Mouse (Mus musculus): Measurements from ENCODE around the gene Neo1. TPM values are rescaled to one million over a fixed set of nuclear protein-coding genes. Genes with fewer than 3 reads are reported as not detected.

The Neo1 gene
- polyA plus RNA-seq, 1 experiment from 2014 or later: 44.1 TPM

DNA sequence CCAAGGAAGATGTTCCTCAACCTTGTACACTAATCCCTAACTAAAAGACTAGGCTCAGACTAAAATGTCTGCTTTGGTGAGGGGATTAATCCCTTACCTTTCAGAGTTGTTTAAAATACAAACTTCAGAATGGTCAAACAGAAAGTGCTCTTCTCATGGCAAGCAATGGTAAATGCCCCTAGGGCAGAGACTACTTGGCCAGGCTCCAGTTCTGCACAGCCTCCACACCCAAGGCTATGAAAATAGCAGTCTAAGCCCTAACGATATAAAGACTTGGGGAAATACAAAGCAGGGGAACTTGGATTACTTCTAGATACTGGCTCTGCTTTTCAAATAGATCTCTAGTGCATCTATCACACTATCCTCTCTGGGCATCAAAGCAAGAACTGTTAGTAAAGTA, 153.6 kb downstream of the Neo1 start:
- H3K36me3 ChIP-seq: peaks cover 32% of the 10 kb centered on the region
- WGBS: 60% methylated on average over 1 of the region's 1 CpGs

DNA sequence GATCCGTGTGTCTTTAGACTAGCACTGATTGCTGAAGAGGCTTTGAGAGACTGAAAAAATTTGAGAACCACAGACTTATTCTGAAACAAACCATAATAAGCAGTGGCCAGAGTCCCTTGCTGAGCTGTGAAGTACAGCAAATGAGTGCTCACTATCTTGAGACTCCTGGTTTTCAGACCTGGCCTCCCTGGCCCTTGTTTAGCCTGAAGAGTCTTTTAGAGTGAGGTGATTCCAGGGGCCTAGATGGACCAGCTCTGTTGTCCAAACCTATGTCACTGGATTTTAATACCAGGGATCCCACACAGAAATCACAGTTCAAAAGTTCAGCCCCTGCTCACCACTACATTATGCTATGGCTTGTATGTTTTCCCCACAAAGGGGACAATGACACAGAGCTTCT, 156.4 kb downstream of the Neo1 start:
- H3K27ac ChIP-seq (replicated peaks): no peak overlapping the region
- no peak overlapping the region for H3K9ac ChIP-seq (replicated peaks)
- no peaks in the 10 kb centered on the region for H3K9me3 ChIP-seq (replicated peaks)
- H3K36me3 ChIP-seq: peaks cover 39% of the 10 kb centered on the region
- H3K4me3 ChIP-seq (replicated peaks): no peak overlapping the region
- no peaks in the 10 kb centered on the region for H3K4me1 ChIP-seq
- no peak for ATAC-seq (ENCODE audit: low FRiP score)
- H3K27me3 ChIP-seq (replicated peaks): no peaks in the 10 kb centered on the region
- no peak overlapping the region for H3K4me2 ChIP-seq
- 84% methylated on average over 1 of the region's 1 CpGs for WGBS

More for the DNA sequence above, 153.6 kb downstream of the Neo1 start:
- Histone ChIP-seq H3K9me3 (replicated peaks) (no peaks in the 10 kb centered on the region), H3K4me2 (no peak overlapping the region), H3K9ac (replicated peaks) (no peak overlapping the region), H3K27ac (replicated peaks) (no peak overlapping the region), H3K4me1 (no peaks in the 10 kb centered on the region), H3K27me3 (replicated peaks) (no peaks in the 10 kb centered on the region), H3K4me3 (replicated peaks) (no peak overlapping the region)
- ATAC-seq (ENCODE audit: low FRiP score): no peak

DNA sequence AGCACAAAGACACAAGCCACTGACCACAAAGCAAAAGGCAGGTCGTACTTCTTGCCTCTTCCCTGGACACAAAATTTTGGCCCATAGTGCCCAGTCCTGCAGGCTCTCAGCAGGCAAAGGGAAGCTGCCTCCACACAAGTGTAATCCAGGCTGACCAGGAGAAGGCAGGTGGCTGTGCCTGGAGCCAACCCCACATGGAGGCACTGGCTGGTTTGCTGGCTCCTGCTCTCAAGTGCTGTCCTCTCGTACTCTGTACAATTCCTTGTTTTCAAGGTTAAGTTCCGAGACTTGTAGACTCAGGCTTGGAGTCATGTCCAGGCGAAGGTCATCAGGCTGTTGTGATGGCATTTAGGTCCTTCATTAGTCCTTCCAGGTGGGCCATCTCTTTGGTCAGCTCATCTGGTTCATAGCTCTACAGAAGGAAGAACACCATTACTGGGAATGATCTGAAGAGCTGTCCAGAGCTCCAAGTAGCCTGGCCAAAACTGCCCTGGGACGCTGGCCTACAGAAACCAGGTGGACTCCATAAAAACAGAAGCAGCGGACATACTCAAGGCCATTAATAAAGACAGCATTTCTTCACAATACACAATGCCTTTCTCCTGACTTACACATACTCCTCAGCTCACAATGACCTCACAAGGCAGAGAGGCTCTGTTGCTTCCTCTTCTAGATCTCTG, 159.2 kb downstream of the Neo1 start:
- ATAC-seq (ENCODE audit: low FRiP score): no peak
- Histone ChIP-seq H3K27me3 (replicated peaks) (no peaks in the 10 kb centered on the region), H3K9me3 (replicated peaks) (no peaks in the 10 kb centered on the region), H3K36me3 (peaks cover 39% of the 10 kb centered on the region), H3K9ac (replicated peaks) (no peak overlapping the region), H3K27ac (replicated peaks) (no peak overlapping the region), H3K4me3 (replicated peaks) (no peak overlapping the region), H3K4me2 (no peak overlapping the region), H3K4me1 (no peaks in the 10 kb centered on the region)
- WGBS: 95% methylated on average over 6 of the region's 6 CpGs

DNA sequence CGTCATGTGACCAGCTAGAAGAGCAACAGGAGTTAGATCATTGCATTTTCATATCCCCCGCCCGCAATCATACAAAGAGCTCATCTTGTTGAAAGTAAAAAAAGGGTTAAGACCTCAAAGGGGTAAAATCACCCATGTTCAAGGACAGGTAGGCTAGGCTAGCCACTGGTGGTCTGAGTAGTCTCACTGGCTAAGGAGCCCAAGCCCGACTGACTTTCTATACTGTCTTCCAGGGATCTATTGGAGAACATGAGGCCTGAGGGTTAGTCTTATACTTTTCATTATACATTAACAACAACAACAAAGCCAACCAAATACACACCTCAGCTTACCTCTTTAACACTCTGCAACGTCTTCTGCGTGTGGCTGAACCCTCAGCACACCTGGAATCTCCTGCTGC, 160.8 kb downstream of the Neo1 start:
- Histone ChIP-seq H3K27me3 (replicated peaks) (no peaks in the 10 kb centered on the region), H3K9ac (replicated peaks) (no peak overlapping the region), H3K9me3 (replicated peaks) (no peaks in the 10 kb centered on the region), H3K4me1 (no peaks in the 10 kb centered on the region), H3K27ac (replicated peaks) (no peak overlapping the region), H3K36me3 (peaks cover 32% of the 10 kb centered on the region), H3K4me3 (replicated peaks) (no peak overlapping the region), H3K4me2 (no peak overlapping the region)
- no peak for ATAC-seq (ENCODE audit: low FRiP score)
- WGBS: 97% methylated on average over 6 of the region's 6 CpGs

DNA sequence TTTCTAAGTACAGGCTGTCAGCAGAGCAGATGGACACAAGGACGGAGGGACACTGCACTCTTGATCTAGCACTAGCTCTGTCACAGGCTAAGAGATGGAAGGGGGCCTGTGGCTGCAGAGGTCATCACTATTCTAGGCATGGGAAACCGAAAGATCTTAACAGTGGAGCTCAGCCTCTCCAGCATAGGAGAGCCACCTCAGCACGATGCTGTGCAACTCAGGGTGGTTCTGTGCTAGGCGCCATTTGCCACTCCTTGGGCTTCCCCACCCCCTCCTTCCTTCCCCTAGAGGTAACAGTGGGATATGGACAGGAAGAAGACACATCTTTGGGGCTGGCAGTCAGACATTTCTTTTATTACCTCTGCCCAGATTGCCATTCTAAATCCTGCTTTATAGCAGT, 161.9 kb downstream of the Neo1 start:
- Histone ChIP-seq H3K4me1 (no peaks in the 10 kb centered on the region), H3K9ac (replicated peaks) (no peak overlapping the region), H3K4me2 (no peak overlapping the region), H3K36me3 (peaks cover 23% of the 10 kb centered on the region), H3K27me3 (replicated peaks) (no peaks in the 10 kb centered on the region), H3K27ac (replicated peaks) (no peak overlapping the region), H3K4me3 (replicated peaks) (no peak overlapping the region), H3K9me3 (replicated peaks) (no peaks in the 10 kb centered on the region)
- 82% methylated on average over 4 of the region's 4 CpGs for WGBS
- ATAC-seq (ENCODE audit: low FRiP score): no peak

DNA sequence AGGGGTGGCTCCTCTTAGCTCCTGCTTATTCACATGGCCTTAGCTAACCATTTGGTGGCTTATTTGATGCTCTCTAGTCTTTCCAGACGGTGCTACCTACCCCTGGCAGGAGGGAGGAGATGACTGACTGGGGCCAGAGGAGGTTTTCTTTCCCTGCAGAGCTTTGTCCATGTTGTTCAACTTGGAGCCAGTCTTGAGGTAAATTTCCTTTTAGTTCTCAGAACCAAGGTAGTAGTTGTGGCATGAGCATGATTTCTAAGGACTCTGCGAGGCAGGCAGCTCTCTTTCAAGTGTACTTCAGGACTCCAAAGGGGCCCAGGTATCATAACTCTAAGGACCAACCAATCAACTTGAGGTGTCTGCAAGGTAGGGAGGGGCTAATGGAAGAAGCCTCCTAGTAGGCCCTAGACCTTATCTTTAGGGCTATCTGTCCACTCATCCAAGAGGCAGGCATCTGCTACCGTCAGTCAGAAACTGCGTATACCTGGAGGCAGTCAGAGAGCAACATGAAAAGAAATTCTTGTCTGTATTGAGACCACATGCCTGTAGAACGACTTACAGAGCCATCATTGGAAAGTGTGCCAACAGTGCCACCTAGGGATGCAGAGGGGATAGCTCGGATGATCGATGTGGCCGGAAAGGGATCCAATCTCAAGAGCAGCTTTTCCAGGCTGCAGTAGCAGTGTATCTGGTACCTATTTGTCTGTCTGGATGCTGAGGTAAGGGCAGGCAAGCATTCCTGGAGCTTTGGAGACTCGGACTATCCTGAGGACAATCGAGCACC, 162.5 kb downstream of the Neo1 start:
- Histone ChIP-seq H3K27ac (replicated peaks) (no peak overlapping the region), H3K27me3 (replicated peaks) (no peaks in the 10 kb centered on the region), H3K4me3 (replicated peaks) (no peak overlapping the region), H3K9me3 (replicated peaks) (no peaks in the 10 kb centered on the region), H3K4me1 (no peaks in the 10 kb centered on the region), H3K4me2 (no peak overlapping the region), H3K9ac (replicated peaks) (no peak overlapping the region), H3K36me3 (peaks cover 23% of the 10 kb centered on the region)
- ATAC-seq (ENCODE audit: low FRiP score): peak; percentile 69
- WGBS: 48% methylated on average over 10 of the region's 10 CpGs

DNA sequence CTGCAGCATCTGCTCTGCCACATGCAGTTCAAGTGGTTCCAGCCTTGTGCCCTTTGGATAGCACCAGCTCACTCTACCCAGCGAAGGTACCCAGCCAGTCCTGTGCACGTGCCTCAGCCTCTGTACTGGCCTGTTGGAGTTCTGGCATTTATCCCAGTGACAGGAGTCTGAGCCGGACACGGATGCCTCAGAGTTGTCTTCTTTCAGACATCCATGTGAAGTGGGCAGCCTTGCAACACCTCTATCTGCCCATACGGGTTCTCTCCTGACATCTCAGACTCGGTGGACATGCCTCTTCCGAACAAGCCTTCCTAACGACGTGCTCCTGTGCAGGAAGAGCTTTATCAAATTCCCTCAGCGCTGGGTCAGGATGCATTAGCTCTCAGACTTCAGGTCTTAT, 165.1 kb downstream of the Neo1 start:
- H3K27me3 ChIP-seq (replicated peaks): no peaks in the 10 kb centered on the region
- no peak overlapping the region for H3K9ac ChIP-seq (replicated peaks)
- H3K27ac ChIP-seq (replicated peaks): no peak overlapping the region
- 82% methylated on average over 10 of the region's 10 CpGs for WGBS
- no peak for ATAC-seq (ENCODE audit: low FRiP score)
- H3K36me3 ChIP-seq: peaks cover 5% of the 10 kb centered on the region
- H3K4me3 ChIP-seq (replicated peaks): no peak overlapping the region
- H3K4me2 ChIP-seq: no peak overlapping the region
- no peaks in the 10 kb centered on the region for H3K9me3 ChIP-seq (replicated peaks)
- no peaks in the 10 kb centered on the region for H3K4me1 ChIP-seq

DNA sequence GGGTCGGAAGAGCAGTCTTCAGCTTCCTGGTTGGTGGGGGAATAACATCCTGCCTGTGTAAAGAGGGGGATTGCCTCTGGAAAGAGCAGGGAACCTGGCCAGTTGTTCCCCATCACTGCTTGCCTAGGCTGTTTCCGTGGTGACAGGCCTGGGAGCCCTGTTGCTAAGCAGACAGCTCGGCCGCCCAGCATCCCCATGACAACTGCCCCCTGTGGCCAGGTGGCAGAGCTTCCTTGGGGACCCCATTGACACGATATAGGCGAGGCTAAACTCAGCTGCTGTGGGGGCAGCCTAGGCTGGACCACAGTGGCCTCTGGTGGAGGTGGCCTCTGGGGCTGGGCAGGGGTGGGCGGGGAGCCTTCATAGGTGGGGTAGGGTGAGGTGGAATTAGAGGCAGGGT, 172.4 kb downstream of the Neo1 start:
- Histone ChIP-seq H3K4me1 (peaks cover 15% of the 10 kb centered on the region), H3K9ac (replicated peaks) (no peak overlapping the region), H3K27ac (replicated peaks) (no peak overlapping the region), H3K27me3 (replicated peaks) (peaks cover 2% of the 10 kb centered on the region; the same call in 1 of the 2 replicates), H3K9me3 (replicated peaks) (no peaks in the 10 kb centered on the region), H3K36me3 (peaks cover 12% of the 10 kb centered on the region), H3K4me3 (replicated peaks) (no peak overlapping the region), H3K4me2 (no peak overlapping the region)
- WGBS: 23% methylated on average over 7 of the region's 7 CpGs
- ATAC-seq (ENCODE audit: low FRiP score): no peak

DNA sequence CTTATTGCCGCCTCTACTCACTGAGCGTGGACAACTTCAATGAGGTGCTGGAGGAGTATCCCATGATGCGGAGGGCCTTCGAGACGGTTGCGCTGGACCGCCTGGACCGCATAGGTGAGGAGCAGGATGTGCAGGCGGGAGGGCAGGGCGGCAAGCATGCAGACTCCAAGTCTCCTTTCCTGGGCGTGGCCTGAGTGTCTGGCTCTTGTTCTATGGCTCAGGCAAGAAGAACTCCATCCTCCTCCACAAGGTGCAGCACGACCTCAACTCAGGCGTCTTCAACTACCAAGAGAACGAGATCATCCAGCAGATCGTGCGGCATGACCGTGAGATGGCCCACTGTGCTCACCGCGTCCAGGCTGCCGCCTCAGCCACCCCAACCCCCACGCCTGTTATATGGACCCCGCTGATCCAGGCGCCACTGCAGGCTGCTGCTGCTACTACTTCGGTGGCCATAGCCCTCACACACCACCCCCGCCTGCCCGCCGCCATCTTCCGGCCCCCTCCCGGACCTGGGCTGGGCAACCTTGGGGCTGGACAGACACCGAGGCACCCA, 177.1 kb downstream of the Neo1 start:
- H3K4me2 ChIP-seq: peak overlapping the region; percentile 29
- 36% methylated on average over 30 of the region's 30 CpGs for WGBS
- H3K27me3 ChIP-seq (replicated peaks): peaks cover 5% of the 10 kb centered on the region; the same call in 1 of the 2 replicates
- ATAC-seq (ENCODE audit: low FRiP score): no peak
- H3K9me3 ChIP-seq (replicated peaks): no peaks in the 10 kb centered on the region
- H3K4me3 ChIP-seq (replicated peaks): no peak overlapping the region
- no peak overlapping the region for H3K9ac ChIP-seq (replicated peaks)
- peaks cover 28% of the 10 kb centered on the region for H3K36me3 ChIP-seq
- no peak overlapping the region for H3K27ac ChIP-seq (replicated peaks)
- H3K4me1 ChIP-seq: peaks cover 15% of the 10 kb centered on the region

DNA sequence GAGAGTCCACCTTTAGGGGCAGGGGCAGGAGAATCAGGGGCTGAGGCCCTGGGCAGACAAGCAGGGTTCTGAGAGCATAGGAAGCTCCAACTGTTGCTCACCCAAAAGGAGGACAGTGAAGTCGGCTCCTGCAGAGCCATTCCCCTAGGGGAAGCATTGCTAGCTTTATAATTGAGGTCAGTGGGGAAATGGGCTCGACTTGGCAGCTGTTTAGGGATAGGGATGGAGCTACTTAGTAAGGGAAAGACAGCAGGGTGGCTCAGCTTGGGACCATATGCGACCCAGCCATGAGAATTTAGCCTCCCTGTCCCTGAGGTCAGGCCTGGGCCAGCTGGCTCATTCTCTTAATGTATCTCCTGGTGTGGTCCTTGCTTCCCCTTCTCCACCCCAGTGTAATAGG, 181.3 kb downstream of the Neo1 start:
- WGBS: 40% methylated on average over 3 of the region's 3 CpGs
- Histone ChIP-seq H3K4me1 (peaks cover 10% of the 10 kb centered on the region), H3K9ac (replicated peaks) (no peak overlapping the region), H3K27me3 (replicated peaks) (peaks cover 5% of the 10 kb centered on the region; the same call in 1 of the 2 replicates), H3K4me2 (no peak overlapping the region), H3K27ac (replicated peaks) (no peak overlapping the region), H3K4me3 (replicated peaks) (no peak overlapping the region), H3K36me3 (peaks cover 28% of the 10 kb centered on the region), H3K9me3 (replicated peaks) (no peaks in the 10 kb centered on the region)
- no peak for ATAC-seq (ENCODE audit: low FRiP score)

DNA sequence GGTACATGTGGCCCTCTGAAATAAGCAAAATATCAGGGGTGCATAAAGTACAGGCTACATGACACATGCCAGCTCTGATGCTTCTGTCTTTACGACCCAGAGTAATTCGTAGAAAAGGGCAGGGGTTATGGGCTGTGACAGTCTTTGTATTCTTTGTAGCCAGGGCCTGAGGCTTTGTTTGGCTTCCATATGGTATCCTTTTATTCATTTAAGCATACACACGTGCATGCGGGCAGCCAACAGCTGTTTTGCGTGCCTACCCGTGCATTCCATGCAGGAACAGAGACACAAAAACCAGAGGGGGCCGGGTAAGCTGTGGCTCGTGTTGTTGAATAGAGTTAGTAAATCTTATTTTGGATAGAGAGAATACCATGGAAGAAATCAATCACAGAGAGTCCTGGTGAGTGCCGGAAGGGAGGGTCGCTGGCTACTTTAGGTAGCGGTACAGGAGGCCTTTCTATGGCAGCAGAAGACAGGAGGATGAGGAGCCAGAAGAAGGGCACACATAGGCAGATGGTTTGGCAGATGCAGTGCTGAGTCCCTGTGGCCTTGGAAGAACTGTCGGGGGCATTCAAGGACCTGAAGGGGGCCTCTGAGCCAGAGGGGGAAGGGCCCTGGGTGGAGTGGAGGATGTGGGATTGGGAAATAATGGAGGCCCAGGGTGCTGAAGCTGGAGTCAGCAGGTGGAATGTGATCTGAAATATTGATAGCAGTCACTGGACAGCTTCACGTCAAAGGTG, 186.5 kb downstream of the Neo1 start:
- Histone ChIP-seq H3K36me3 (peaks cover 4% of the 10 kb centered on the region; the same call in 1 of the 2 replicates), H3K9ac (replicated peaks) (no peak overlapping the region), H3K4me3 (replicated peaks) (no peak overlapping the region), H3K4me2 (no peak overlapping the region), H3K27ac (replicated peaks) (no peak overlapping the region), H3K9me3 (replicated peaks) (no peaks in the 10 kb centered on the region), H3K27me3 (replicated peaks) (no peaks in the 10 kb centered on the region), H3K4me1 (peaks cover 17% of the 10 kb centered on the region)
- WGBS: 18% methylated on average over 13 of the region's 13 CpGs
- ATAC-seq (ENCODE audit: low FRiP score): no peak
